Mouse (Mus musculus): Measurements from ENCODE around the gene Elk3. TPM values are rescaled to one million over a fixed set of nuclear protein-coding genes. Genes with fewer than 3 reads are reported as not detected.

The Elk3 gene
- polyA plus RNA-seq, 1 experiment from 2014 or later = 8.1 TPM

DNA sequence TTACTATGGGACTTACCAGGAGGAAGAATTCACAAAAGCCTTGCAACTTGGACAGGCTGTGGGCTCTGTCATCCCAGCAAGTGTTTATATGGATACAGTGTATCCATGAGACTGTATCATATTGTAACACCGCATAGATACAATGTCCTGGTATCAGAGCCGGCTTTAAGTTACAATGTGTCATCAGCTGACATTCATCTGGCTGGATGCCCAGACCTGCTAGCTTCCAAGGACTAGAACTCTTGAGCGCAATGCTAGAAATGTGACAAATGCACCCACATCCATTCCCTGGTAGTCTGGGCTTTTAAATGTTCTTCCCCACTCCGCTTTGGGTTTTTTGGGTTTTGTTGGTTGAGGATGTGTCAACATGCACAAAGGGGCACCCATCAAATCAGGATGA is 22.6 kb downstream of the Elk3 start:
- H3K36me3 ChIP-seq = no peaks in the 10 kb centered on the region
- WGBS = 60% methylated on average over 4 of the region's 4 CpGs
- H3K4me3 ChIP-seq = no peak overlapping the region
- no peak overlapping the region for H3K9ac ChIP-seq
- H3K9me3 ChIP-seq = no peaks in the 10 kb centered on the region
- peaks cover 18% of the 10 kb centered on the region for H3K4me1 ChIP-seq (replicated peaks)
- no peak for ATAC-seq (ENCODE audit: low FRiP score, low read depth)
- no peaks in the 10 kb centered on the region for H3K27me3 ChIP-seq
- no peak overlapping the region for H3K4me2 ChIP-seq
- no peak overlapping the region for H3K27ac ChIP-seq (replicated peaks)

DNA sequence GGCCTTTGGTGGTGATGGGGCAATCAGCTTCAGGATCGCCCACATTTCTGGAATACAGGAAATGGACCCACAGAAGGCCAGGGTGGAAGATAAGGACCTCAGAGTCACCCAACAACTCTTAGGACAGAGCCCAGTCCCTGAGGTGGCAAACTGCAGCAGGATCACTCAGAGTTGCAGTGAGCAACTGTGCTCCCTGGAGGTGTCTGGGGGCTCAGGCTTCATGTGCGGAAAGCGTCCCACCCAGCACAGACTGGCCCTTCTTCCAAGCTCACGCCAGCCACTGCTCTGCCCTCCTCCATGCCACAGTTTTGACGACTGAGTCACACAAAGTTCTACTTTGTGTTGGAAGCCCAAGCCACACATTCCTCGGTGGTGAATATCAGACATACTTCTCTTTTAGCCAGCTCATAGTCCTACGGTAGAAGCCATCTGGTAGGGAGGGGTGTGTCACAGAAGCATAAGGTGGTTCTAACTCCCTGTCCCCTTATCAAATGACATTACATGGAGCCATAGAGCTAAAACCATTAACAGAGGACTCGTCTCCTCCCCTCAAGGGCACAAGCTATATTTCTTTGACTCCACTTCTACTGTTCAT is 23.3 kb downstream of the Elk3 start:
- H3K9ac ChIP-seq = no peak overlapping the region
- no peaks in the 10 kb centered on the region for H3K36me3 ChIP-seq
- ATAC-seq (ENCODE audit: low FRiP score, low read depth) = no peak
- H3K4me2 ChIP-seq = no peak overlapping the region
- no peak overlapping the region for H3K27ac ChIP-seq (replicated peaks)
- peaks cover 25% of the 10 kb centered on the region for H3K4me1 ChIP-seq (replicated peaks)
- no peaks in the 10 kb centered on the region for H3K9me3 ChIP-seq
- 93% methylated on average over 8 of the region's 8 CpGs for WGBS
- H3K27me3 ChIP-seq = no peaks in the 10 kb centered on the region
- no peak overlapping the region for H3K4me3 ChIP-seq

DNA sequence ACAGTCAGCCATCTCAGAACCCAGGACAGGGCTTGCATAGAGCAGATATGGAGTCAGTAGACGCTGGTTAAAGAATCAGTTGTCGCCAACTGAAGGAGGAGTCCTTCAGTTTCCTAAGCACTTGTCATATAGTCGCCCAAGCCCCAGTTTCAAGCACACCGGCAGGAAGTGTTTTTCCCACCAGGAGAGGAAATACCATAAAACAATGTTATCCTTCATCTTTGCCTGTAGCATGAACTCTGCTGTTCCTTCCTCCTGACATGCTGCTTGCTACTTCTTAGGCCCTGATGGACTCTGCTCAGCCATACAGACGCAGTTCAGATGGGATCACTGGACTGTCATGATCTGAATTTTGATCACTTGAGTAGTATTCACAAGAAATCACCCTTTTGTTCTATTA is 25.4 kb downstream of the Elk3 start:
- H3K27me3 ChIP-seq = no peaks in the 10 kb centered on the region
- no peak overlapping the region for H3K4me3 ChIP-seq
- 83% methylated on average over 5 of the region's 5 CpGs for WGBS
- H3K9ac ChIP-seq = no peak overlapping the region
- no peaks in the 10 kb centered on the region for H3K36me3 ChIP-seq
- H3K9me3 ChIP-seq = no peaks in the 10 kb centered on the region
- H3K4me1 ChIP-seq (replicated peaks) = peaks cover 34% of the 10 kb centered on the region
- H3K27ac ChIP-seq (replicated peaks) = no peak overlapping the region
- H3K4me2 ChIP-seq = no peak overlapping the region
- no peak for ATAC-seq (ENCODE audit: low FRiP score, low read depth)

DNA sequence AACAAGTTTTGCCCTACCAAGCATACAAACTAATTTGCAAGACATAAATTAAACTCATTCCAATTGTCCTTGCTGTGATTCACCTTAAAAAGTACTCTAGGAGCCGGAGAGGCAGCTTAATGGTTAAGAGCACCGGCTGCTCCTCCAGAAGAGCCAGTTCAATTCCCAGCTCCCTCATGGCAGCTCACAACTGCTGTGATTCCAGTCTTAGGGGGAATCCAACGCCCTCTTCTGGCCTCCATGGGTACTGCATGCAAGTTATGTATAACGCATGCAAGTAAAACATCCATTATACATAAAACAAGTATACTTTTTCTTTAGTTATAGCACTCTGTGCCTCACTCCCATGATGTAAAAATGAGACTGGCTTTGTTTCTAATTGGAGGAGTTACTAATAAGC is 27.7 kb downstream of the Elk3 start:
- no peak overlapping the region for H3K4me2 ChIP-seq
- no peaks in the 10 kb centered on the region for H3K27me3 ChIP-seq
- no peak overlapping the region for H3K9ac ChIP-seq
- H3K36me3 ChIP-seq = no peaks in the 10 kb centered on the region
- 64% methylated on average over 4 of the region's 4 CpGs for WGBS
- no peak overlapping the region for H3K27ac ChIP-seq (replicated peaks)
- no peaks in the 10 kb centered on the region for H3K9me3 ChIP-seq
- no peak for ATAC-seq (ENCODE audit: low FRiP score, low read depth)
- H3K4me3 ChIP-seq = no peak overlapping the region
- H3K4me1 ChIP-seq (replicated peaks) = peaks cover 23% of the 10 kb centered on the region

DNA sequence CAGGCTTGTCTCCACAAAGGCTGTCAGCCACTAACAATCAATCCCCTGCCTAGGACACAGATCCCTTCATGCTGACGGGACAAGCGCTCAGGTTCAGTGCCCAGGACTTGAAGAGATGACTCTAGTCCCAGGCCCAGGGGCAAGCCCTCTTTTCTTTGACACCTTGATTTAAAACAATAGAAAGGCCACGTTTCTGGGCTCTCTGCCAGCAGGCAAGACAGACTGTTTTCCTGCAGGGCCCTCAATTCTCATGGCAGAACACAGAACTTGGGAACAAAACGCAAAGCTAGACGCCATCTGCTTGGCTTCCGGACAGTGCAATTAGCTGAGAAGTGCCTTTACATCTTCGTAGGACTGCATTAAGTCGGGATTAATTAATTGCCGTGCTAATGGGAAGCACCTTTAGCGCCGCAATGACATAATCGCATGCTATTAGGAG is 28.4 kb downstream of the Elk3 start:
- H3K4me2 ChIP-seq = no peak overlapping the region
- no peaks in the 10 kb centered on the region for H3K36me3 ChIP-seq
- no peaks in the 10 kb centered on the region for H3K9me3 ChIP-seq
- peaks cover 26% of the 10 kb centered on the region for H3K4me1 ChIP-seq (replicated peaks)
- H3K27ac ChIP-seq (replicated peaks) = peak overlapping the region; percentile 32
- H3K4me3 ChIP-seq = no peak overlapping the region
- ATAC-seq (ENCODE audit: low FRiP score, low read depth) = 0 out of 2 replicates have a peak, but pooled peaks have one; percentile 39
- no peaks in the 10 kb centered on the region for H3K27me3 ChIP-seq
- WGBS = 20% methylated on average over 12 of the region's 12 CpGs
- H3K9ac ChIP-seq = no peak overlapping the region

DNA sequence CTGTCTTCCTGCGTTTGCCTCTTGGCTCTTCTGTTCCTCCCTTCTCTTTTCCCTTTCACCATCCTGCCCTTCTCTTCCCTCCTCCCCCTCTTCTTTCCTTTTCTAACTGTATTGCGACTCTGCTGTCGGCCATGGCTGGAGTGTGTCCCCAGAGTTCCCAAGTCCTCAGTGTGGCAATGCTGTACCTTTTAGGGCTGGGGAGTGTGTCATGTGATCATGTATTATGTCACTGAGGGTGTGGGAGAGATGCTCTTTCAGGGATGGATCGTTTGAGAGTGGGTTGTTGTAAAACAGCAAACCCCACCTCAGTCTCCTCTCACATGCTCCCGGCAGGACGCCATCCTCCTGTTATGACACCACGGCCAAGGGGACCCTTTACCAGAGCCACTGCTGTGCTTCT is 29.8 kb downstream of the Elk3 start:
- no peak for ATAC-seq (ENCODE audit: low FRiP score, low read depth)
- H3K4me2 ChIP-seq = no peak overlapping the region
- no peak overlapping the region for H3K4me3 ChIP-seq
- WGBS = 73% methylated on average over 7 of the region's 7 CpGs
- peaks cover 39% of the 10 kb centered on the region for H3K4me1 ChIP-seq (replicated peaks)
- H3K27me3 ChIP-seq = no peaks in the 10 kb centered on the region
- H3K9ac ChIP-seq = no peak overlapping the region
- no peaks in the 10 kb centered on the region for H3K9me3 ChIP-seq
- no peaks in the 10 kb centered on the region for H3K36me3 ChIP-seq
- H3K27ac ChIP-seq (replicated peaks) = no peak overlapping the region; the same call in 1 of the 2 replicates

DNA sequence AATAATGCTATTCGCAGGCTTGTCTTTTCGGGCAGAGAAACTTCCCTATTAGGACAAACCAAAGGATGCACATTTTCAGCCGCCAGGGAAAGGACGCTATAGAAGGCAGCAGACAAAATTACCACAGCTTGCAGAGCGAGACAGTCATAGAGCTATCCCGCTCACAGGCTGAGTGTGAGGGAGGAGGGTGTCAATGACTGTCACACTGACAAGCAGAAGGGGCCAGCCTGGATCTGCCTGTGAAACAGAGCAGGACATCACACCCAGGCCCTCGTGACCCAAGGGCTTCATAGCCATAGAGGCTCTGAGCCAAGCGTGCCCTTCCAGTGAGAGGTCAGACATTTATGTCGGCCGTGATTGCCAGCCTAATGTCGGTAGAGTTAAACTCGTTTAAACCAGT is 30.3 kb downstream of the Elk3 start:
- Histone ChIP-seq H3K4me1 (replicated peaks) (peaks cover 44% of the 10 kb centered on the region), H3K9ac (no peak overlapping the region), H3K36me3 (no peaks in the 10 kb centered on the region), H3K4me3 (no peak overlapping the region), H3K27me3 (no peaks in the 10 kb centered on the region), H3K27ac (replicated peaks) (no peak overlapping the region; the same call in 1 of the 2 replicates), H3K4me2 (no peak overlapping the region), H3K9me3 (no peaks in the 10 kb centered on the region)
- 69% methylated on average over 12 of the region's 12 CpGs for whole genome bisulfite sequencing
- ATAC-seq (ENCODE audit: low FRiP score, low read depth) = no peak

DNA sequence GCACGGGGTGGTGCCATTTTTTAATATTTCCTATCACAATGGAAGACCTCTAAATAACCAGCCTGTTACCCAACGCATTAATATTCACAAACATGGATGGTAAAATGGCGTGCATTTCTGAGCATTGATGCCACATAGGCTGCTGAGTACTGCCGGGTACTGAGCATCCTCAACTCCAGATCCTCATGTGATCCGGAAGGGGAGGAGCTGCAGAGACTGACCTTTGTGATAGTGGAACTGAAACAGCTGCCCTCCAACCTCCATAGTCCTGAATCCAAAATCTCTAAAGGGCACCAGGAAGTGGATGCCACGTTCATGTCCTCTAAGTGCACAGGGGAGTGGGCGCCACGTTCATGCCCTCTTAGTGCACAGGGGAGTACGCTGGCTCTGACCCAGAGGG is 31.9 kb downstream of the Elk3 start:
- H3K4me3 ChIP-seq = no peak overlapping the region
- no peaks in the 10 kb centered on the region for H3K27me3 ChIP-seq
- peaks cover 59% of the 10 kb centered on the region for H3K4me1 ChIP-seq (replicated peaks)
- no peaks in the 10 kb centered on the region for H3K9me3 ChIP-seq
- H3K36me3 ChIP-seq = no peaks in the 10 kb centered on the region
- H3K27ac ChIP-seq (replicated peaks) = no peak overlapping the region
- WGBS = 93% methylated on average over 9 of the region's 9 CpGs
- no peak for ATAC-seq (ENCODE audit: low FRiP score, low read depth)
- H3K4me2 ChIP-seq = no peak overlapping the region
- no peak overlapping the region for H3K9ac ChIP-seq

DNA sequence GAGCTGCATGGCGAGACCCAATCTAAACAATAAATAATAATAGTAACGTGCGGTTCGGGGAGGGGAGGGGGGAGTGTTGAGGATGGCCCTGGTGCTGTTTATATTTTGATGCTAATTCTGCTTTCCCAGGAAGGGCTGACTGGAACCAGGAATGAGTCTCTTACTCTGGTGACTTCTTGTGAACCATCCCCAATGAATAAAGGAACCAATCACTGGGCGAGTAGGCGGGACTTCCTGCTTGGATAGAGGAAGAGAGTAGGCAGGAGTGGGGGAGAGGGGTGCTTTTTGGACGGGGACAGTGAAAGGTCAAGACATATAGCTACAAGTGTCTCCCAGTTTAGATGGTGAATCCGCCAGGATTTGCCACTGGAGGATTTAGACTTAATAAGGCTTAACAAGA is 32.6 kb downstream of the Elk3 start:
- Histone ChIP-seq H3K27ac (replicated peaks) (no peak overlapping the region), H3K36me3 (no peaks in the 10 kb centered on the region), H3K4me1 (replicated peaks) (peaks cover 59% of the 10 kb centered on the region), H3K4me2 (no peak overlapping the region), H3K27me3 (no peaks in the 10 kb centered on the region), H3K9ac (no peak overlapping the region), H3K9me3 (no peaks in the 10 kb centered on the region), H3K4me3 (no peak overlapping the region)
- 87% methylated on average over 8 of the region's 8 CpGs for WGBS
- ATAC-seq (ENCODE audit: low FRiP score, low read depth) = no peak

DNA sequence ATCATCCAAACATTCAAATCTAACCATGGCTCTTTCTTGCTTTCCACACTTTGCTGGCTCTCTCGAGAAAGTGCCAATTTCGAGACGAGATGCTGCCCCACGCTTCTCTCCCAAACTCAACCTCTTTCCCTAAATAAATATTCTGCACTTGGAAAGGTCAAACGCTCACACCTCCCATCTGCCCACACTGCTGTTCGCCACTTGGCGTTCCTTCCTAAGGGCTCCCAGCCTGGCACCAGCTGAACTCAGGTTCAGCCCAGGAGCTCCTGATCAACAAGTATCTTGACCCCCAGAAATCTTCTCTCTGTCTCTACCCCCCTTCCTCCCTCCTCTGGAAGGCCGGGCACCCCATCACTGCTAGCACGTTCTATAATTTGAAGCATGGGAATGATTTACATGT is 34.1 kb downstream of the Elk3 start:
- peak overlapping the region; percentile 40 for H3K9ac ChIP-seq
- H3K4me3 ChIP-seq = peak overlapping the region; percentile 40
- no peaks in the 10 kb centered on the region for H3K27me3 ChIP-seq
- H3K36me3 ChIP-seq = no peaks in the 10 kb centered on the region
- H3K9me3 ChIP-seq = no peaks in the 10 kb centered on the region
- ATAC-seq (ENCODE audit: low FRiP score, low read depth) = no peak
- peak overlapping the region; percentile 54 for H3K4me2 ChIP-seq
- peaks cover 50% of the 10 kb centered on the region for H3K4me1 ChIP-seq (replicated peaks)
- 34% methylated on average over 9 of the region's 9 CpGs for WGBS
- H3K27ac ChIP-seq (replicated peaks) = peak overlapping the region; percentile 85

DNA sequence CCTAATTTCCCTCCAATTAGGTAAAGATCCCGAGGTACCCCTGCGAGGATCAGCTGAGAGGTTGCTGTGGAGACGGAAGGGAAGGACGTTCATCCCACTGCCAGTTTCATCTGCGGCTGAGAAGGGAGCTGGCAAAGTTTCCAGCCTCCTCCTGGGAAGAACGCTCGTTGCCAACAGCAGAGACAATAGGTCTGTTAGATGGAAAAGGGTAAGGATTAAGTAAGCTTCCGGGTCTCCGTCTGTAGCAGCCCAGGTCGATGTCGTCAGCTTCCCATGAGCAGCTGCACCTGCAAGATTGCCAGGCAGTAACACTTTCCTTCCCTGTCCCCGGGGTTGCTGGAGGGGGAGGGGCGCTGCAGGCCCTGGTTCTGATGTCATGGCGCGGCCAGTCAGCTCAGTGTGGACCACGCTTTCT is 34.6 kb downstream of the Elk3 start:
- no peaks in the 10 kb centered on the region for H3K27me3 ChIP-seq
- H3K4me3 ChIP-seq = peak overlapping the region; percentile 40
- H3K4me1 ChIP-seq (replicated peaks) = peaks cover 50% of the 10 kb centered on the region
- no peaks in the 10 kb centered on the region for H3K36me3 ChIP-seq
- H3K4me2 ChIP-seq = peak overlapping the region; percentile 54
- H3K9me3 ChIP-seq = no peaks in the 10 kb centered on the region
- H3K9ac ChIP-seq = peak overlapping the region; percentile 40
- H3K27ac ChIP-seq (replicated peaks) = peak overlapping the region; percentile 85
- peak; percentile 64 for ATAC-seq (ENCODE audit: low FRiP score, low read depth)
- WGBS = 3% methylated on average over 16 of the region's 16 CpGs

DNA sequence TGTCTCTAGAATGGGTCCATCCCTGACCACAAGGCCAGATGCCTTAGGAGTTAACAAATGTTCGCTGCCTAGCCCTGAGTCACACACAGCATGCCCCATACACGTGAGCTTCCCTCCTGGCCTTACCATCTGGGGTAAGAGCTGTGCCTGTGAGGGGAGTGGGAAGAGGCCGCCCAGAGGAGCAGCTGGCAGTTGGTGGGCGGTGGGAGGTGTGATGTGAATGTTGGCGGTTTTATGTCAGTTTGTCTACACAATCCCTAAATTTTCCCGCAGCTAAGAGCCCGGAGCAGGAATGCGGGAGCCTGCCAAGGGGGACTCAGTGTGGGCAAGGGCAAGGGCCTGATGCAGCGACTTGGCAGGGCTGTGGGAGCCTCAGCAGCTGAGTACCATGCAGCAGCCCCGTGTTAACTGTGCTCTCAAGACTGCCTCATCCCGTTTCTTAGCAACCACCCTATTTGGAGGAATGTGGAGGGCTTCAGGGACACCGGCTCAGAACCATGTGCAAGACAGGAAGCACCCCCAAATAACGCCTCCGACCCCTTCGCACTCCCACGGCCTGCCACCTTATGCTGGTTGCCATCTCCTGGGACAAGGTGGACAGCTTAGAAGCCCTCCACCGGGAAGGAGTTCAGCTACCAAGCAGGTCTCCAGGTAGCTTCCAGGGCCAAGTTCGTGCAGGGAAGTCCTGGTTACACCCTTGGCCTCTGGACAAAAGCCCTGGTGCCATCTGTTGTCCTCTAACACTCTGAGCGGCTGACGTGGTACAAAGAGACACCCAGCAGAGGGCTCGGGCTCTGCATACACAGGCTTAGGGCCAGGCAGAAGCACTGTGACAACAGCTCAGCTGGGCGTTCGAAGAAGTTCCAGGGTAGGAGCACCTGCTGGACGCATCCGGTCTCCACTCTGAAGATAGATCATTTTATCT is 35.5 kb downstream of the Elk3 start:
- 15% methylated on average over 25 of the region's 25 CpGs for WGBS
- H3K4me3 ChIP-seq = peak overlapping the region; percentile 40
- no peaks in the 10 kb centered on the region for H3K27me3 ChIP-seq
- ATAC-seq (ENCODE audit: low FRiP score, low read depth) = peak; percentile 88
- no peaks in the 10 kb centered on the region for H3K9me3 ChIP-seq
- H3K4me2 ChIP-seq = peak overlapping the region; percentile 54
- peak overlapping the region; percentile 40 for H3K9ac ChIP-seq
- no peaks in the 10 kb centered on the region for H3K36me3 ChIP-seq
- H3K4me1 ChIP-seq (replicated peaks) = peaks cover 44% of the 10 kb centered on the region
- peak overlapping the region; percentile 85 for H3K27ac ChIP-seq (replicated peaks)
